Mouse (Mus musculus): ENCODE results near the gene Tex37. TPM values are rescaled to one million over a fixed set of nuclear protein-coding genes. Genes with fewer than 3 reads are reported as not detected.

Gene Tex37
- polyA plus RNA-seq (2015; fragmentation: Nextera tagmentation; extraction: Ambion mirVana): not detected in 2 replicates

- Histone ChIP-seq H3K9me3 (ENCODE audit: control insufficient read depth, low read length) (no peaks in the 10 kb centered on the region), H3K4me3 (ENCODE audit: low read depth, low read length) (no peak within 1 kb of the TSS), H3K4me2 (replicated peaks; ENCODE audit: low read depth) (no peak within 1 kb of the TSS), H3K36me3 (ENCODE audit: control insufficient read depth, insufficient read depth, low read length) (no peaks in the 10 kb centered on the region), H3K27me3 (ENCODE audit: control insufficient read depth, insufficient read depth, low read length) (no peaks in the 10 kb centered on the region), H3K27ac (replicated peaks) (no peak within 1 kb of the TSS), H3K9ac (ENCODE audit: low read length) (no peak within 1 kb of the TSS), H3K4me1 (replicated peaks; ENCODE audit: control insufficient read depth, insufficient read depth) (0 out of 2 replicates have a peak, but pooled peaks cover 3% of the 10 kb centered on the region)
- TF ChIP-seq EP300 (optimal IDR thresholded peaks at IDR 0.05): no peak
- no peak for TF ChIP-seq CTCF (IDR thresholded peaks at IDR 0.05; ENCODE audit: low read depth)
- ATAC-seq (ENCODE audit: low FRiP score, low TSS enrichment) (no peak), DNase-seq (ENCODE audit: low spot score) (no peak)
- 86% methylated on average over 3 of the region's 3 CpGs for WGBS
Measured at GRCm38 (mm10) chr6:70918827-70919226, at the start of gene Tex37. Gene Tex37, minus strand, starts transcription at chr6:70918927.

- Histone ChIP-seq H3K9me3 (ENCODE audit: control insufficient read depth, low read length) (no peaks in the 10 kb centered on the region), H3K27ac (replicated peaks) (no peak overlapping the region), H3K9ac (ENCODE audit: low read length) (no peak overlapping the region), H3K27me3 (ENCODE audit: control insufficient read depth, insufficient read depth, low read length) (no peaks in the 10 kb centered on the region), H3K36me3 (ENCODE audit: control insufficient read depth, insufficient read depth, low read length) (no peaks in the 10 kb centered on the region), H3K4me2 (replicated peaks; ENCODE audit: low read depth) (no peak overlapping the region), H3K4me1 (replicated peaks; ENCODE audit: control insufficient read depth, insufficient read depth) (no peaks in the 10 kb centered on the region), H3K4me3 (ENCODE audit: low read depth, low read length) (no peak overlapping the region)
- ATAC-seq (ENCODE audit: low FRiP score, low TSS enrichment): no peak
- no peak for DNase-seq (ENCODE audit: low spot score)
- TF ChIP-seq EP300 (optimal IDR thresholded peaks at IDR 0.05) (no peak), CTCF (IDR thresholded peaks at IDR 0.05; ENCODE audit: low read depth) (no peak)
- WGBS: 45% methylated on average over 4 of the region's 4 CpGs
Measured at GRCm38 (mm10) chr6:70968291-70968690, 49.6 kb upstream of the Tex37 start.

- H3K4me2 ChIP-seq (replicated peaks; ENCODE audit: low read depth): no peak overlapping the region
- no peak for ATAC-seq (ENCODE audit: low FRiP score, low TSS enrichment)
- no peak overlapping the region for H3K4me3 ChIP-seq (ENCODE audit: low read depth, low read length)
- no peak for DNase-seq (ENCODE audit: low spot score)
- H3K9ac ChIP-seq (ENCODE audit: low read length): no peak overlapping the region
- H3K27ac ChIP-seq (replicated peaks): no peak overlapping the region
- no peaks in the 10 kb centered on the region for H3K36me3 ChIP-seq (ENCODE audit: control insufficient read depth, insufficient read depth, low read length)
- H3K9me3 ChIP-seq (ENCODE audit: control insufficient read depth, low read length): no peaks in the 10 kb centered on the region
- no peaks in the 10 kb centered on the region for H3K27me3 ChIP-seq (ENCODE audit: control insufficient read depth, insufficient read depth, low read length)
- TF ChIP-seq EP300 (optimal IDR thresholded peaks at IDR 0.05) (no peak), CTCF (IDR thresholded peaks at IDR 0.05; ENCODE audit: low read depth) (no peak)
- WGBS: 8% methylated on average over 8 of the region's 8 CpGs
- H3K4me1 ChIP-seq (replicated peaks; ENCODE audit: control insufficient read depth, insufficient read depth): no peaks in the 10 kb centered on the region
Measured at GRCm38 (mm10) chr6:70967422-70967821, 48.7 kb upstream of the Tex37 start.

GRCm38 (mm10) chr6:70965694-70966093 is 47.0 kb upstream of the Tex37 start:
- Histone ChIP-seq H3K9ac (ENCODE audit: low read length) (no peak overlapping the region), H3K27me3 (ENCODE audit: control insufficient read depth, insufficient read depth, low read length) (no peaks in the 10 kb centered on the region), H3K27ac (replicated peaks) (no peak overlapping the region), H3K9me3 (ENCODE audit: control insufficient read depth, low read length) (no peaks in the 10 kb centered on the region), H3K4me1 (replicated peaks; ENCODE audit: control insufficient read depth, insufficient read depth) (no peaks in the 10 kb centered on the region), H3K4me3 (ENCODE audit: low read depth, low read length) (no peak overlapping the region), H3K4me2 (replicated peaks; ENCODE audit: low read depth) (no peak overlapping the region), H3K36me3 (ENCODE audit: control insufficient read depth, insufficient read depth, low read length) (no peaks in the 10 kb centered on the region)
- ATAC-seq (ENCODE audit: low FRiP score, low TSS enrichment) (no peak), DNase-seq (ENCODE audit: low spot score) (no peak)
- WGBS: 28% methylated on average over 7 of the region's 7 CpGs
- no peak for TF ChIP-seq CTCF (IDR thresholded peaks at IDR 0.05; ENCODE audit: low read depth)
- TF ChIP-seq EP300 (optimal IDR thresholded peaks at IDR 0.05): no peak

GRCm38 (mm10) chr6:70964116-70964830 is 45.5 kb upstream of the Tex37 start:
- no peaks in the 10 kb centered on the region for H3K9me3 ChIP-seq (ENCODE audit: control insufficient read depth, low read length)
- H3K4me1 ChIP-seq (replicated peaks; ENCODE audit: control insufficient read depth, insufficient read depth): no peaks in the 10 kb centered on the region
- ATAC-seq (ENCODE audit: low FRiP score, low TSS enrichment) (no peak), DNase-seq (ENCODE audit: low spot score) (no peak)
- TF ChIP-seq EP300 (optimal IDR thresholded peaks at IDR 0.05): no peak
- TF ChIP-seq CTCF (IDR thresholded peaks at IDR 0.05; ENCODE audit: low read depth): no peak
- H3K4me2 ChIP-seq (replicated peaks; ENCODE audit: low read depth): no peak overlapping the region
- H3K9ac ChIP-seq (ENCODE audit: low read length): no peak overlapping the region
- no peak overlapping the region for H3K4me3 ChIP-seq (ENCODE audit: low read depth, low read length)
- no peak overlapping the region for H3K27ac ChIP-seq (replicated peaks)
- WGBS: 51% methylated on average over 6 of the region's 6 CpGs
- no peaks in the 10 kb centered on the region for H3K27me3 ChIP-seq (ENCODE audit: control insufficient read depth, insufficient read depth, low read length)
- no peaks in the 10 kb centered on the region for H3K36me3 ChIP-seq (ENCODE audit: control insufficient read depth, insufficient read depth, low read length)

DNA sequence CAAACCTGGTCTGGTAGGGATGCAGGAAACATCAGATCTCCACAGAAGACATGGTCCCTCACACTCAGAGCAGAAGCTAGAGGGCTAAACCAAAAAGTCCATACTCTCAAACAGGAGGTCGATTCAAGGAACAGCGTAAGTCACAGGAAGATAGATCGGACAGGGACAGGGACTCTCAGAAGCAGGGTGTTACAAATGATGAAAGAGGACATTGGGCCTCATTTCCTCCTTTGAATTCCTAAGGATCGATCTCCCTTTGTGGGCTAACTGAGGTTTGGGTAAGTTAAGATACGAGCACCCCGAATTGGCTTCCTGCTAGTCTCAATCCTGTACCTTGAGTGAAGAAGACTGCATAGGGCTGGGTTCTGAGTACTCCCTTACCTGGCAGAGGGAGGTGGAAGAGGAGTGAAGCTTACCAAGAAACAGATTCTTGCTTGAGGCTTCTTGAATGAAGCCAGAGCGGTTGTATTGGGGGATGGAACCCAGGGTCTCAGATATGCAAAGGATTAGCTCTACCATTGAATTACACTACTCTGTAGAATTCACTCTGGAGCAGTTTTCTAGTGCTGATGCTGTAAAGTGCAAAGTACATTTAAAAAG is 38.7 kb upstream of the Tex37 start:
- H3K9me3 ChIP-seq (ENCODE audit: control insufficient read depth, low read length): no peaks in the 10 kb centered on the region
- no peak overlapping the region for H3K4me3 ChIP-seq (ENCODE audit: low read depth, low read length)
- WGBS: 14% methylated on average over 7 of the region's 7 CpGs
- H3K4me1 ChIP-seq (replicated peaks; ENCODE audit: control insufficient read depth, insufficient read depth): no peaks in the 10 kb centered on the region
- DNase-seq (ENCODE audit: low spot score) (no peak), ATAC-seq (ENCODE audit: low FRiP score, low TSS enrichment) (no peak)
- no peak overlapping the region for H3K9ac ChIP-seq (ENCODE audit: low read length)
- TF ChIP-seq CTCF (IDR thresholded peaks at IDR 0.05; ENCODE audit: low read depth) (no peak), EP300 (optimal IDR thresholded peaks at IDR 0.05) (no peak)
- no peak overlapping the region for H3K27ac ChIP-seq (replicated peaks)
- H3K4me2 ChIP-seq (replicated peaks; ENCODE audit: low read depth): no peak overlapping the region
- H3K27me3 ChIP-seq (ENCODE audit: control insufficient read depth, insufficient read depth, low read length): peaks cover 23% of the 10 kb centered on the region
- no peaks in the 10 kb centered on the region for H3K36me3 ChIP-seq (ENCODE audit: control insufficient read depth, insufficient read depth, low read length)

All from stomach, postnatal 0 days (tissue).